Mouse (Mus musculus) ES-Bruce4 (cell line): ENCODE measurements around the gene Lysmd3. TPM values are rescaled to one million over a fixed set of nuclear protein-coding genes. Genes with fewer than 3 reads are reported as not detected.
"Not testable (repeated sequence)": the region's sequence is repeated elsewhere in the genome, so short reads cannot be mapped to it uniquely, and the experiment has no call there.

Source experiments
- H3K27ac ChIP-seq: 2 replicates; pipeline ENCODE4 v1.5.1; 2012; ENCODE audit warnings: low read length, inconsistent platforms; ENCODE audit not compliant: insufficient read depth
- H3K27me3 ChIP-seq: 2 replicates; pipeline ENCODE4 v1.6.1; 2012; ENCODE audit warnings: mild to moderate bottlenecking, low read length, inconsistent platforms; ENCODE audit not compliant: control insufficient read depth, poor library complexity, insufficient read depth, severe bottlenecking
- H3K36me3 ChIP-seq: 2 replicates; pipeline ENCODE4 v1.6.1; 2012; ENCODE audit warnings: inconsistent platforms, mild to moderate bottlenecking, low read length, moderate library complexity; ENCODE audit not compliant: control insufficient read depth, poor library complexity, insufficient read depth, severe bottlenecking
- H3K4me1 ChIP-seq: one replicate; pipeline ENCODE4 v1.8.1; 2011; ENCODE audit warnings: low read length; ENCODE audit not compliant: control insufficient read depth, insufficient read depth
- H3K4me3 ChIP-seq: 2 replicates; pipeline ENCODE4 v1.5.1; 2011; ENCODE audit warnings: low read depth, mild to moderate bottlenecking, low read length
- H3K9ac ChIP-seq: 2 replicates; pipeline ENCODE4 v1.6.1; 2012; ENCODE audit warnings: low read depth, mild to moderate bottlenecking, inconsistent platforms; ENCODE audit not compliant: poor library complexity, severe bottlenecking
- H3K9me3 ChIP-seq: replicated peaks from 2 replicates; pipeline ENCODE4 v1.6.1; 2012; ENCODE audit warnings: mild to moderate bottlenecking, low read length, inconsistent platforms; ENCODE audit not compliant: control insufficient read depth, poor library complexity, insufficient read depth, severe bottlenecking
- CTCF ChIP-seq: IDR thresholded peaks from one replicate; pipeline ENCODE4 v1.8.1; 2011; ENCODE audit warnings: low read depth, low read length
- EP300 ChIP-seq: IDR thresholded peaks from 2 replicates; pipeline ENCODE4 v1.6.1; 2011; ENCODE audit warnings: low read depth, low read length; ENCODE audit not compliant: insufficient read depth
- POLR2A ChIP-seq: IDR thresholded peaks from one replicate; pipeline ENCODE4 v1.8.1; 2011; ENCODE audit warnings: low read length; ENCODE audit not compliant: insufficient read depth
- polyA plus RNA-seq: library from polyadenylated mRNA; stranded (reverse); fragments of >200 nt; gene quantifications from 2 replicates; pipeline ENCODE4 v1.2.4, GENCODE M21; 2011; ENCODE audit warnings: low read depth; ENCODE audit not compliant: missing spikeins, insufficient read depth, insufficient read length

The Lysmd3 gene
- polyA plus RNA-seq, 1 experiment = 21.0 TPM

- H3K4me3 ChIP-seq = peak overlapping the region; percentile 88
- peak overlapping the region; percentile 67; the same call in 1 of the 2 replicates for H3K9ac ChIP-seq
- no peaks in the 10 kb centered on the region for H3K9me3 ChIP-seq
- TF ChIP-seq POLR2A (peak; percentile 97), EP300 (no peak), CTCF (peak; percentile 44)
- H3K27ac ChIP-seq = peak overlapping the region; percentile 42; the same call in 1 of the 2 replicates
- no peaks in the 10 kb centered on the region for H3K36me3 ChIP-seq
- peaks cover 2% of the 10 kb centered on the region for H3K4me1 ChIP-seq
- no peaks in the 10 kb centered on the region for H3K27me3 ChIP-seq
Observed at GRCm38 (mm10) chr13:81644047-81644565, 13.4 kb upstream of the Lysmd3 start.

GRCm38 (mm10) chr13:81646348-81646747 is 11.1 kb upstream of the Lysmd3 start:
- H3K9me3 ChIP-seq = no peaks in the 10 kb centered on the region
- H3K4me3 ChIP-seq = no peak overlapping the region
- TF ChIP-seq EP300 (no peak), CTCF (no peak), POLR2A (no peak)
- no peaks in the 10 kb centered on the region for H3K27me3 ChIP-seq
- no peak overlapping the region for H3K9ac ChIP-seq
- no peaks in the 10 kb centered on the region for H3K36me3 ChIP-seq
- no peaks in the 10 kb centered on the region for H3K4me1 ChIP-seq
- H3K27ac ChIP-seq = no peak overlapping the region

- not testable (repeated sequence) for H3K36me3 ChIP-seq, H3K4me3 ChIP-seq, H3K9me3 ChIP-seq, H3K9ac ChIP-seq, H3K27me3 ChIP-seq, H3K27ac ChIP-seq, H3K4me1 ChIP-seq
Observed at GRCm38 (mm10) chr13:81650382-81650781, 7.1 kb upstream of the Lysmd3 start.

- 0 out of 2 replicates have a peak, but pooled peaks cover 2% of the 10 kb centered on the region for H3K36me3 ChIP-seq
- H3K27ac ChIP-seq = peak overlapping the region; percentile 92
- H3K4me1 ChIP-seq = no peaks in the 10 kb centered on the region
- H3K9ac ChIP-seq = peak overlapping the region; percentile 82
- no peaks in the 10 kb centered on the region for H3K27me3 ChIP-seq
- TF ChIP-seq EP300 = 0 out of 2 replicates have a peak, but pooled peaks have one; percentile 6
- TF ChIP-seq POLR2A = no peak
- no peak overlapping the region for H3K4me3 ChIP-seq
- no peaks in the 10 kb centered on the region for H3K9me3 ChIP-seq
Observed at GRCm38 (mm10) chr13:81656091-81656850, 1.2 kb upstream of the Lysmd3 start.

- Histone ChIP-seq H3K4me1 (no peaks in the 10 kb centered on the region), H3K9me3 (no peaks in the 10 kb centered on the region), H3K9ac (peak overlapping the region; percentile 82), H3K27me3 (no peaks in the 10 kb centered on the region), H3K36me3 (0 out of 2 replicates have a peak, but pooled peaks cover 2% of the 10 kb centered on the region), H3K4me3 (peak overlapping the region; percentile 91), H3K27ac (peak overlapping the region; percentile 92)
- no peak for TF ChIP-seq CTCF
- no peak for TF ChIP-seq EP300
- no peak for TF ChIP-seq POLR2A
Observed at GRCm38 (mm10) chr13:81657008-81657350, 484 bp upstream of the Lysmd3 start.

- Histone ChIP-seq H3K9me3 (no peaks in the 10 kb centered on the region), H3K4me3 (peak overlapping the region; percentile 93), H3K27ac (no peak overlapping the region), H3K4me1 (peaks cover 2% of the 10 kb centered on the region), H3K9ac (peak overlapping the region; percentile 82), H3K36me3 (0 out of 2 replicates have a peak, but pooled peaks cover 2% of the 10 kb centered on the region), H3K27me3 (no peaks in the 10 kb centered on the region)
- TF ChIP-seq POLR2A = no peak
- TF ChIP-seq CTCF = no peak
- TF ChIP-seq EP300 = no peak
Observed at GRCm38 (mm10) chr13:81658053-81658752, 740 bp downstream of the Lysmd3 start.
